Mouse (Mus musculus) layer of hippocampus, adult 6 months (tissue): ENCODE results near the gene Fbxw13. TPM values are rescaled to one million over a fixed set of nuclear protein-coding genes. Genes with fewer than 3 reads are reported as not detected.

Source experiments
- long read RNA-seq, 2 experiments: library from polyadenylated mRNA; unstranded; transcript quantifications; one replicate each; pipeline ENCODE4 v2.0.0; 2019 to 2020
- polyA plus RNA-seq: library from polyadenylated mRNA; unstranded; fragments of <200 nt; fragmentation: Nextera tagmentation; gene quantifications from 2 replicates; pipeline ENCODE4 v1.2.3, GENCODE M21; 2021

Gene Fbxw13
- polyA plus RNA-seq: 0.10 and 0.36 TPM in 2 replicates
- long read RNA-seq, experiment 1: 0 reads
- long read RNA-seq, experiment 2: 0 reads

DNA sequence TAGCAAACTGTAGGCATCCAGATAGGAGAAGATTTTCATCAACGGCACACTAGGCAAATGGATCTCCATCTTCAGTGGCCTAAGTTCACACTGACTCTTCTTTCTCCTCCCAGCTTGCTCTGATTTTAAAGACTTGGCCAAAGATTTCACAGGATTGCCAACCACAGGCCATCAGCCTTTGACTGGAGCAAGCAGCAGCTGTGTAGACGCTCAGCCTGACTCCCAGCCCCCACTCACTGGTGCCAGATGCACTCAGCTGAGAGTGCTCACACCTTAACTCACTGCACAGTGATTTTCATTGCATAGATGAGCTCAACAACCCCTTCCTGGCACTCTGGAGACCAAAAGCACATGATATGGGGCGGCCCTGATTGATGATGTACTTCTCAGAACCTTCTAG lies at the start of gene Fbxw13:
TSS of gene Fbxw13 (minus strand) at position 101 of the 400 bp plus-strand sequence.

GRCm38 (mm10) chr9:109234654-109235053 lies 38.9 kb upstream of the Fbxw13 start, which contains the start of gene Fbxw20:
Gene Fbxw20 (minus strand): TSS chr9:109234754.

DNA sequence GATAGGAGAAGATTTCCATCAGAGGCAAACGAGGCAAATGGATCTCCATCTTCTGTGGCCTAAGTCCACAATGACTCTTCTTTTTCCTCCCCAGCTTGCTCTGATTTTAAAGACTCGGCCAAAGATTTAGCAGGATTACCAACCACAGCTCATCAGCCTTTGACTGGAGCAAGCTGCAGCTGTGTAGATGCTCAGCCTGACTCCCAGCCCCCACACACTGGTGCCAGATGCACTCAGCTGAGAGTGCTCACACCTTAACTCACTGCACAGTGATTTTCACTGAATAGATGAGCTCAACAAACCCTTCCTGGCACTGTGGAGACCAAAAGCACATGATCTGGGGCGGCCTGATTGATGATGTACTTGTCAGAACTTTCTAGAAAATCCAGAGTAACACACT lies 33.8 kb downstream of the Fbxw13 start, which contains the start of gene Fbxw21:
TSS of gene Fbxw21 (minus strand) at position 101 of the 400 bp plus-strand sequence.

Other genes with a start within 250 kb of the Fbxw13 start
- gene Col7a1, start 242.4 kb downstream of the Fbxw13 start, polyA plus RNA-seq: not detected in 2 replicates
- gene Ucn2, start 210.0 kb downstream of the Fbxw13 start, polyA plus RNA-seq: not detected in 2 replicates
- gene Pfkfb4, start 204.2 kb downstream of the Fbxw13 start, polyA plus RNA-seq: 4.7 and 5.6 TPM in 2 replicates
- gene Shisa5, start 157.4 kb downstream of the Fbxw13 start, polyA plus RNA-seq: 119 and 124 TPM in 2 replicates
- 12.0 and 12.5 TPM in 2 replicates for gene Trex1, start 136.2 kb downstream of the Fbxw13 start, polyA plus RNA-seq
- 19.7 and 20.0 TPM in 2 replicates for gene Atrip, start 121.9 kb downstream of the Fbxw13 start, polyA plus RNA-seq
- 3.6 and 4.4 TPM in 2 replicates for gene Ccdc51, start 113.5 kb downstream of the Fbxw13 start, polyA plus RNA-seq
- 619 and 702 TPM in 2 replicates for gene Tma7, start 113.4 kb downstream of the Fbxw13 start, polyA plus RNA-seq
- gene Plxnb1, start 100.6 kb downstream of the Fbxw13 start, polyA plus RNA-seq: 15.1 and 22.6 TPM in 2 replicates
- not detected in 2 replicates for gene Fbxw21, start 33.9 kb downstream of the Fbxw13 start, polyA plus RNA-seq
- gene Fbxw20, start 38.8 kb upstream of the Fbxw13 start, polyA plus RNA-seq: not detected in 2 replicates
- not detected in 2 replicates for gene Fbxw14, start 91.7 kb upstream of the Fbxw13 start, polyA plus RNA-seq
- gene Fbxw28, start 143.7 kb upstream of the Fbxw13 start, polyA plus RNA-seq: not detected in 2 replicates
- gene Fbxw22, start 208.3 kb upstream of the Fbxw13 start, polyA plus RNA-seq: not detected in 2 replicates